Mouse (Mus musculus) midbrain, embryonic 11.5 days (tissue): ENCODE results near the gene Igfbp1. TPM values are rescaled to one million over a fixed set of nuclear protein-coding genes. Genes with fewer than 3 reads are reported as not detected.
A peak's percentile ranks its signal among the peaks of the same experiment; 100 is the strongest.

Source experiments
- ATAC-seq: fragments of 200-750 bp; cut with Nextera tagmentation; 2 replicates; pipeline ENCODE4 v1.8.0; 2017; ENCODE audit warnings: moderate TSS enrichment, moderate library complexity; ENCODE audit not compliant: low FRiP score
- DNase-seq: peaks from one replicate; pipeline ENCODE4 v3.0.0; 2015; ENCODE audit warnings: low spot score; ENCODE audit errors: missing footprints
- H3K27ac ChIP-seq: fragments of 300-500 bp; sonication (generic); 2 replicates; pipeline ENCODE4 v1.5.1; 2014; ENCODE audit warnings: low read depth, low read length
- H3K27me3 ChIP-seq: fragments of 300-500 bp; sonication (generic); 2 replicates; pipeline ENCODE4 v1.6.1; 2014; ENCODE audit warnings: mild to moderate bottlenecking, low read length, moderate library complexity, mixed read lengths; ENCODE audit not compliant: control insufficient read depth, insufficient read depth
- H3K36me3 ChIP-seq: fragments of 300-500 bp; sonication (generic); 2 replicates; pipeline ENCODE4 v1.6.1; 2014; ENCODE audit warnings: mild to moderate bottlenecking, low read length, moderate library complexity, mixed read lengths; ENCODE audit not compliant: control insufficient read depth, insufficient read depth
- H3K4me1 ChIP-seq: fragments of 300-500 bp; sonication (generic); 2 replicates; pipeline ENCODE4 v1.6.1; 2014; ENCODE audit warnings: low read length; ENCODE audit not compliant: control insufficient read depth, insufficient read depth
- H3K4me2 ChIP-seq: fragments of 300-500 bp; sonication (generic); 2 replicates; pipeline ENCODE4 v1.6.1; 2014; ENCODE audit warnings: mild to moderate bottlenecking, moderate library complexity
- H3K4me3 ChIP-seq: fragments of 300-500 bp; sonication (generic); 2 replicates; pipeline ENCODE4 v1.5.1; 2014; ENCODE audit warnings: low read depth, low read length
- H3K9ac ChIP-seq: fragments of 300-500 bp; sonication (generic); 2 replicates; pipeline ENCODE4 v1.6.1; 2014; ENCODE audit warnings: low read length
- H3K9me3 ChIP-seq: fragments of 300-500 bp; sonication (generic); 2 replicates; pipeline ENCODE4 v1.6.1; 2016; ENCODE audit warnings: low read length; ENCODE audit not compliant: control insufficient read depth
- WGBS: fragments of 180-500 bp; shearing (Covaris S2); extraction: QIAGEN DNeasy Blood & Tissue Kit; methylation state at CpG from one replicate; pipeline ENCODE4 v1.1.7; 2014; 5-methylcytosine and 5-hydroxymethylcytosine counted together
- polyA plus RNA-seq: library from polyadenylated mRNA; unstranded; fragments of >200 nt; fragmentation: Nextera tagmentation; extraction: Ambion mirVana; gene quantifications from 2 replicates; pipeline ENCODE4 v1.2.1, GENCODE M21; 2014

The Igfbp1 gene
- 0.10 and 0.14 TPM in 2 replicates for polyA plus RNA-seq

DNA sequence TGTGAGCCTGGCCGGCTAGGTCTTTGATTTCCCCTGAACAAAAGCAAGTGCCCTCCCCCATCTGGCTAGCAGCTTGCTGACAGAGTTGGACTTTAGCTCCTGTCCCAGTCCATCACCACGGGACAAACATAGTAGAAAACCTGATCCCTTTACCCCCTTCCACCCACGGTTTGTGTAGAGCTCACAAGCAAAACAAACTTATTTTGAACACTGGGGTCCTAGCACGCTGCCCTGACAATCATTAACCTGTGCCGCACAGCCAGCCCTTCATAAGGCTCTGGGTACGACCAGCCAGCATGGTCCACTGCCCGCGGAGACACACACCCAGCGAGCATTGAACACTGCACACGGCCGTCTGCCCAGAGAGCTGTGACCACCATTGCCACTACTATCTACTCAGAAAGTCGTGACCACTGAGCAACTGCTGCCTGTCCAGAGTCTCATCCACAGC, at the start of gene Igfbp1:
Gene Igfbp1 (plus strand): TSS at position 292 of the 451 bp plus-strand sequence.
- 20% methylated on average over 12 of the region's 12 CpGs for WGBS
- Histone ChIP-seq H3K4me2 (peak within 1 kb of the TSS; percentile 6; the same call in 1 of the 2 replicates), H3K9ac (no peak within 1 kb of the TSS), H3K4me3 (no peak within 1 kb of the TSS), H3K9me3 (no peaks in the 10 kb centered on the region), H3K4me1 (peaks cover 9% of the 10 kb centered on the region), H3K36me3 (no peaks in the 10 kb centered on the region), H3K27me3 (no peaks in the 10 kb centered on the region; the same call in 1 of the 2 replicates), H3K27ac (no peak within 1 kb of the TSS)
- ATAC-seq (peak; percentile 39), DNase-seq (peak; percentile 86)

GRCm38 (mm10) chr11:7147945-7148344, 49.6 kb upstream of the Igfbp1 start:
- H3K27ac ChIP-seq, result no peak overlapping the region
- WGBS, result 92% methylated on average over 7 of the region's 7 CpGs
- DNase-seq (no peak), ATAC-seq (no peak)
- no peak overlapping the region for H3K4me3 ChIP-seq
- no peaks in the 10 kb centered on the region for H3K9me3 ChIP-seq
- no peak overlapping the region for H3K9ac ChIP-seq
- no peaks in the 10 kb centered on the region for H3K36me3 ChIP-seq
- no peaks in the 10 kb centered on the region for H3K27me3 ChIP-seq
- no peaks in the 10 kb centered on the region for H3K4me1 ChIP-seq
- H3K4me2 ChIP-seq, result no peak overlapping the region

- Histone ChIP-seq H3K9ac (no peak overlapping the region), H3K4me3 (no peak overlapping the region), H3K36me3 (no peaks in the 10 kb centered on the region), H3K4me2 (no peak overlapping the region), H3K27ac (no peak overlapping the region), H3K27me3 (no peaks in the 10 kb centered on the region), H3K4me1 (no peaks in the 10 kb centered on the region), H3K9me3 (no peaks in the 10 kb centered on the region)
- no peak for ATAC-seq
- WGBS, result 74% methylated on average over 7 of the region's 7 CpGs
- no peak for DNase-seq
Measured at GRCm38 (mm10) chr11:7149471-7149870, 48.1 kb upstream of the Igfbp1 start.

DNA sequence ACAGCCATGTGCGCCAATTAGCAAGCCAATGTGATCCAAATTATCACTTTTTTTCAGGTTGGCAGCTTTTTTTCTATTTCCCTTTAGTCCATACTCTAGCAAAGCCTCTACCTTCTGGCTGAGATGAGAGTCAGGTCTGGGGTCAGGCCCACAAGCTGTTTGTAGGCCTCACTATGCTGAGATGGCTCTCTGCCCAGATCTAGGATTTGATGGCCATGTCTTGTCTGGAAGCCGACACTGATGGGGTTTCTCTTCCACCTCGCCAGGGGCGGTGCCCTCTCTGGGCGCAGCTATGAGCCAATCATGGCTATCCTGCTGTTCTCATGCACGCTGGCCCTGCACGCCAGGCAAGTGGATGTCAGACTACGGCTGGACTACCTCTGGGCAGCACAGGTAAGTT, 47.1 kb upstream of the Igfbp1 start:
- H3K27ac ChIP-seq, result no peak overlapping the region
- WGBS, result 94% methylated on average over 8 of the region's 8 CpGs
- ATAC-seq (no peak), DNase-seq (no peak)
- no peaks in the 10 kb centered on the region for H3K27me3 ChIP-seq
- H3K4me2 ChIP-seq, result no peak overlapping the region
- H3K9ac ChIP-seq, result no peak overlapping the region
- H3K36me3 ChIP-seq, result no peaks in the 10 kb centered on the region
- H3K9me3 ChIP-seq, result no peaks in the 10 kb centered on the region
- H3K4me1 ChIP-seq, result no peaks in the 10 kb centered on the region
- no peak overlapping the region for H3K4me3 ChIP-seq

DNA sequence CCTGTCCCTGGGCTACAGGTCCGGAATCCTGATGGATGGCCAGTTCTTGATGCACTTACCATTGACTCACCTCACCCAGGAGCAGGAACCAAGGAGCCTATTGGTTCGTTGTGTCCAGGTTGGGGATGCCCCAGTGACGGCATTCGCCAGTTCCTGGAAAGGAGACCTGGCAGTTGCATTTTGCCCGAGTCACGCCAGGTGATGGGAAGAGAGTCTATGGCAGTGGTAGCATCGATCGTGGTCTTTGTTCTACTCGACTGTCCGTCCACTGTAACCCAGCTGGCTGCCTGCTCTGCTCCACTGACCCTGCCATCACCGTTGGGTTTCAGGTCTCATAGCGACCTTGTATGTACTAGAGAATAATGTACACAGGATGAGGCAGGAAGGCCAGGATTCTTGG, 45.2 kb upstream of the Igfbp1 start:
- H3K9ac ChIP-seq, result no peak overlapping the region
- H3K4me1 ChIP-seq, result no peaks in the 10 kb centered on the region
- no peaks in the 10 kb centered on the region for H3K36me3 ChIP-seq
- DNase-seq (no peak), ATAC-seq (no peak)
- no peaks in the 10 kb centered on the region for H3K9me3 ChIP-seq
- no peaks in the 10 kb centered on the region for H3K27me3 ChIP-seq
- no peak overlapping the region for H3K4me3 ChIP-seq
- WGBS, result 94% methylated on average over 12 of the region's 12 CpGs
- H3K27ac ChIP-seq, result no peak overlapping the region
- H3K4me2 ChIP-seq, result no peak overlapping the region

- WGBS, result 87% methylated on average over 8 of the region's 8 CpGs
- H3K4me2 ChIP-seq, result no peak overlapping the region
Measured at GRCm38 (mm10) chr11:7153081-7153480, 44.5 kb upstream of the Igfbp1 start.

DNA sequence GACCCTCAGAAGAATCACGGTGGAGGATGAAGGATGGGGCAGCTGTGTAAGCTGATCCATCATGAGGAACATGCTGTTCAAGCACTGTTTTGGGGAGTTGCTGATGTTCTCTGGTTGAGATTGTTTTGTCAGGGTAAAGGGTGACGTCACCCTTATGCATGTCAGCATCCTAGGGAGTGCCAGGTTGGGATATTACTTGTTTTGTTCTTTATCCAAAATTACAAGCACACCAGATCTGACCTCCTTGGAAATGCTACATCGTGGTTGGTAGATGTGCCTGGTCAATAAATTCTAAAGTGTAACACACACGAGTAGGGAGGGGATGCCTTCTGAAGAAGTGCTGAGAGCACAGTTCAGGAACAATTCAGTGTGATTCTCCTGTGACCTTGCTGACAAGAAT, 41.2 kb upstream of the Igfbp1 start:
- WGBS, result 81% methylated on average over 4 of the region's 4 CpGs
- DNase-seq (no peak), ATAC-seq (no peak)
- no peak overlapping the region for H3K4me3 ChIP-seq
- H3K4me2 ChIP-seq, result no peak overlapping the region
- no peaks in the 10 kb centered on the region for H3K27me3 ChIP-seq
- H3K27ac ChIP-seq, result no peak overlapping the region
- no peaks in the 10 kb centered on the region for H3K36me3 ChIP-seq
- H3K9ac ChIP-seq, result no peak overlapping the region
- H3K9me3 ChIP-seq, result no peaks in the 10 kb centered on the region
- peaks cover 10% of the 10 kb centered on the region for H3K4me1 ChIP-seq

More at GRCm38 (mm10) chr11:7153081-7153480, 44.5 kb upstream of the Igfbp1 start:
- Histone ChIP-seq H3K27me3 (no peaks in the 10 kb centered on the region), H3K9ac (no peak overlapping the region), H3K9me3 (no peaks in the 10 kb centered on the region), H3K4me1 (no peaks in the 10 kb centered on the region), H3K27ac (no peak overlapping the region), H3K36me3 (no peaks in the 10 kb centered on the region), H3K4me3 (no peak overlapping the region)
- ATAC-seq (no peak), DNase-seq (no peak)

GRCm38 (mm10) chr11:7158196-7158595, 39.4 kb upstream of the Igfbp1 start:
- Histone ChIP-seq H3K36me3 (no peaks in the 10 kb centered on the region), H3K9me3 (no peaks in the 10 kb centered on the region), H3K4me1 (peaks cover 10% of the 10 kb centered on the region), H3K27ac (no peak overlapping the region), H3K4me3 (no peak overlapping the region), H3K4me2 (no peak overlapping the region), H3K27me3 (no peaks in the 10 kb centered on the region), H3K9ac (no peak overlapping the region)
- no peak for ATAC-seq
- WGBS, result 95% methylated on average over 6 of the region's 6 CpGs
- no peak for DNase-seq

GRCm38 (mm10) chr11:7160146-7160545, 37.4 kb upstream of the Igfbp1 start:
- Histone ChIP-seq H3K9ac (no peak overlapping the region), H3K4me3 (no peak overlapping the region), H3K9me3 (no peaks in the 10 kb centered on the region), H3K27ac (no peak overlapping the region), H3K4me2 (no peak overlapping the region), H3K27me3 (no peaks in the 10 kb centered on the region), H3K36me3 (no peaks in the 10 kb centered on the region), H3K4me1 (peaks cover 10% of the 10 kb centered on the region)
- no peak for DNase-seq
- WGBS, result 66% methylated on average over 6 of the region's 6 CpGs
- peak; percentile 6; the same call in 1 of the 2 replicates for ATAC-seq
